Mouse (Mus musculus) ovary, adult 18-20 months (tissue): Measurements from ENCODE around the gene Cntrl.

Source experiments
- DNase-seq: peaks from one replicate; pipeline ENCODE4 v3.0.0; 2022; ENCODE audit warnings: low spot score, mixed read lengths

The Cntrl gene

DNA sequence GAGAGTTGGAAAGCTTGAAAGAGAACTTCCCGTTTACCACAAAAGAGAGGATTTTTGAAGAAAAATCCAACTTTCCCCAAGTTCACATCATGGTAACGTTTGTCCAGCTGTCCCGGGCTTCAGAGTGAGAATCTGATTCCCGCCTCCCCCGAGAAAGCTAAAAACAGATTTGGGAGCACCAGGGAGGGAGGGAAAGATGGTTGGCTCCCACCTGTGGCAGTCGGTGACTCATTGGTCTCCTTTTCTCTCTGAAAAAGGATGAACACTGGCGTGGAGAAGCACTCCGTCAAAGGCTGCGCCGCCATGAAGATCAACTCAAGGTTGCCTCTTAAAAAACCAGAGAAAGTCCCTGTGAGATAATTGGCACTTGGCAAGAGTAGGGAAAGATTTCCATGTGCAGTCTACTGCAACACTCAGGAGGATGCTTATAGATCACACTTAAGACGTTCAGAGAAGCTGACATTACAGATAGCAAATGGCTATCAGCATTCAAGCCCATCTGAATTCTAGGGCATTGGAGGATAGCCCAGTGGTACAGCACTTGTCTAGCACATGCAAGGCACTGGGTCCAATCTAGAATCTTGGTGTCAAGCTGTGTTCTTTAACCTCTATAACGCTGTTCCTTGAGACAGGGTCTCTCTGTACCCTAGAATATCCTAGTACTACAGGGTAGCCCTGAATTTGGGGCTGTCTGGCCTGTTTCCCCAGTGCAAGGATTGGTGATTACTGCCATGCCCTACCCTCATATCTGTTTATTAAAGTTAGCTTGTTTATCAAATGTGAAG, 66.2 kb downstream of the Cntrl start:
- DNase-seq, result no peak

DNA sequence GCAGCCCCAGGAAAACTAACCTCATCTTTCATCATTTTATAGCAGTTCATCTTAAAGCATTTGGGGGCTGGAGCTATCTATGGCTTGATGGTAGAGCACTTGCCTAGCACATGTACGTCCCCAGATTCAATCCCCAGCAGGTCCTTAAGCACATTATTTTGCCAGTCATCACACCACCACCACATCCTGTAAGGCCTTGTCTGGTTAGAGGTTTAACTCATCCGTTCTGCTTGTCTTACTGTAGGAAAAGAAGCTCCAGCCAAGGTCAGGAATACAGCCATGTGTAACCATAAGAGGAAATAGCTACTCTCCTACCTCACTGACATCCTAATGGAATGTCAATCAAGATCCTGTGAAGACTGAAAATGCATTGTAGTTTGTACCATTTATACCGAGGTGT, 68.9 kb downstream of the Cntrl start:
- DNase-seq, result no peak

DNA sequence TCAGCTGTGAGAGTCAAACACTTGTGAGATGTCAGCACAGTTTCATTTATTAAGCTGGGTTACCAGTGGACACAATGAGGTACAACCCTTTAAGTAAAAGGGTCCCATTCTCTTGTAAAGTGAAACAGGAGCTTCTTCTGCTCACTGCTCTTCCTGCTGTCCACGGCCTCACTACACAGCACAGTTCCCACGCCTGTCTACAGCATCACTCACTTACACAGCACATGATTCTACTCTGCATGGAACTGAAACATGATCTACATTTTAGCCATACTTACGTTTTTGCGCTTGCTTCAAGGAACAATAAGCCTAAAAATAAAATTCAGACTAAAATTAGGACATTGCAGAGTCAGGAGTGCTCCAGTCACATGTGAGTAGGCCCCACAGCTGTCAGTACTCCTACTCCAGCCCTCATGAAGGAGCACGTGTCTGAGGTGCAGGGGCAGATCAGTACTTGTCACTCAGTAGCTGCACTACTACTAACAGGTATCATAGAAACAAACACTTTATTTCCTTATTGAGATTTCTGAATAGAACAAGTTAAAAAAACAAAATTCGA, 73.9 kb downstream of the Cntrl start:
- no peak for DNase-seq

DNA sequence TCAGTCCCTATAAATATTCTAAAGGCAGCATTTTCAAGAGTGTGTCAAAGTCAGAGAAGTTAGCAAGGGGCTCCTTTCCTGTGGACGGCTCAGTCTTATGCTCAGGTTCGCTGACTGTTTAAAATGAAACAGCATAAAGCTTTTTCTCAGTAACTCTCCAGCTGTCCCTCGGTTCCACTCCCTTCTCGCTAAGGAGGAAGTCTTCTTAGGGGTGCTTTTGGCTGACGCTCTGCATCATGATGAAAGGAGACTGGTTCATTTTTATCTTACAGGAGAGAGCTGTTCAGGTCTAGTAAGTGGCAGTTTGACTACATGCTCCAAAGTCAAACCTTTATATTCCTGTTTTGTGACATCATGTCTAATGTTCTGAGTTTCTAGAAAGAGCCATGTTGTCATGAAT, 79.6 kb downstream of the Cntrl start:
- no peak for DNase-seq

DNA sequence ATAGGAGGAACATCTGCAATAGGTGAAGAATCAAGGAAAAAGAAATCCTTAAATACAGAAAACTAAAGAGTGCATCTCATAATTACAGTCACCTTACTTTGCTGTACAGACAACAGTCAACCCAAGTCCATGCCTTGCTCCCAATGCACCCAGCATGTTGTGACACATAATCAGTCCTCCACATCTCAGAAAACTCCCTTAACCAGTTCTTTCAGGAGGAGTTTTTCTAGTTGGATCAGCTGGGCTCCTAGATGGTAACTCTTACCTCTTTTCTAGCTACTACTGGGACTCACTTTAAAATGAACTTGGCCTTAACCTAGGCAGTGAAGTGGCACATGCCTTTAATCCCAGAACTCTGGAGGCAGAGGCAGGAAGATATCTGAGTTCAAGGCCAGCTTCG, 84.7 kb downstream of the Cntrl start:
- no peak for DNase-seq

DNA sequence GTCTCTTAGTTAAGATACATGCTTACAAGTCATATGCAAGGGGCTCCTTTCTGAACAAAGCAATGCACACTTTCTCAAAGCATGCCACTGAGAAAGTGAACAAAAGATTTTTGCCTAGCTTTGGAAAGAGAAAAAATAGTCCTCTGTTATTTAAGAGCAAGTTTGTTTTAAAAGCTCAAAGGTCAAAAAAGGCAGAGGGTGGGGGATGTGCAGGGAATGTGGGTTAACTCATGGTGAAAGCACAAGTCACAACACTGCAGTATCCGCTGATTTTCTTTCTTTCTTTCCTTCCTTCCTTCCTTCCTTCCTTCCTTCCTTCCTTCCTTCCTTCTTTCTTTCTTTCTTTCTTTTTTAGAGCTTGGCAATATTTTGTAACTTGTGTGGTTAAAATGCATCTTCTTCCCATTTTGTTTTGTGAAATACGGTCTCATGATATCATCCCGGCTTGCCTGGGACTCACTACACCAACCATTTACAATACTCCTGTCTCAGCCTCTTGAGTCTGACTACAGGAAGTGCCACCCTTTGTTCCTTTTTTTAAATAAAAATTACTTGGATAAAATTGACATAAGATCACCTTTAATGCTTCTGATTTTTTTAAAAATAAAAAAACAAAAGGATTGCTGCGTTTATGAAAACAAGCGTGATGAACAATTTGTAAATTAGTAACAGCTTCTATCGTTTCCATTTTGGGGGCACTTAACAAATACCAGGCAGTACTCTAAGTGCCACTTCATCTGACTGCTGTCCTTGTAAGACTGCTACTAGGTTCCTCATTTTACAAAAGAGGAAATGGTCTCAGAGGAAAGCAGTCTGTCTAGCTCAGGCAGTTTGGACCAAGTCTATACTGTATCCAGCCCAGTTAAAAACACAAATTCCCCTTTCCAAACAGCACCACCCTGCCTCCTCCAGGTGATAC, 86.6 kb downstream of the Cntrl start:
- no peak for DNase-seq

DNA sequence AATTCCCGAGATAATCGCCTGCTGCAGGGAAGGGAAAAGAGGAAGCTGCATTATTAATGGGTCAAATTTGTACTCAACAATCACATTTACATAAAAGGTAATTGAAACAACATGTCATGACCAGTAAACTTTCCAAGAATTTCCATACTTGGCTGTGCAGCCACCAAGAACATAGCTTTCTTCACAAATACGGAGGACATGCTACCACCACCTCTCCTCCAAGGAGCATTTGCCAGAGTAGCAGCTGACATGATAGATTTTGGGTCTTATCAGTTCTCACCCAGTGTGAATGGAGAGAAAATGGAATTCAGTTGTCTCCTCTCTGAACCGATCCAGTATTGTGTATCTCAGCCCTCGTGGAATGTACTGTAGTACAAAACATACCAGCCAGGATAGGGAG, 90.2 kb downstream of the Cntrl start:
- no peak for DNase-seq

DNA sequence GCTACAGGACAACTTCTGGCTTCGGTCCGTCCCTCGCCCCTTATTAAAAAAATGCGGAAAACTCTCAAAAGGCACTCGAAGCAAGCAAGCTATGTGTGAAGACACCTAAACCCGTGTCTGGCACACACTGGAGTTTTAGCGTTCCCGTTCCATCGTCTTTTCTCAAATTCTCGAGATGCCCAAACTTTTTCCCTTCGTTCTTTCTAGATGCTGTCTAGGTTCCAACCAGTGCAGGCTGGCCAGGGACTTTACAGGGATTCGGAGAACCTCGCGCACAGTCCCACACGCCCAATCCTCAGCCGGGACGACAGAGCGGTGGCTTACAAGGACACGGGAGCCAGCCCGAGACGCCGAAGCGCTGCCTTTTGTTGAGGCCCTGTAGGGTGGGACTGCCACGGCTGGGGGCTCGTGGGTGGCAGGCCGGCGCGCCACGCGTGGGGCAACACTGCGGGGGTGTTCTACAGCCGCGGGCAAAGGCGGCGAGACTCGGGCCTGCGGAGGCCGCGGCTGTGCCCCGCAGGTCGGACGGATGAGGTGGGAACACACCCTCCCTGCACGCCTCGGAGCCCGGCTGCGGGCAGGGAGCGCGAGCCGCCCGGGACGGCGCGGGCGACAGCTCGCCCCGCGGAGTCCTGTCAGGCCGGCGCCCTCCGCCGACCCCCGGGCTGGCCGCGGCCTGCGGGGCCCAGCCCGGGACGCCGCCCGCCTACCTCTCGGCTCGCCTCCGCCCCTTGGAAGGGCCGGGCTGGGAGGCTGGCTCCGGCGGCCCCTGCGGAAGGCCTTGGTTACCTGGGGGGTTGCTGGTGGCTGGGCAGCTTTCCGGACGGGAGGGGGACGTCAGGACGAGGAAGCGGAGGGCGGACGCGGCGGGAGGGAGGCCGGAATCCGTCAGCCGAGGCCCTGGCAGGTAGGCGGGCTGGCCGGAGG, 90.9 kb downstream of the Cntrl start:
- peak; percentile 19 for DNase-seq

DNA sequence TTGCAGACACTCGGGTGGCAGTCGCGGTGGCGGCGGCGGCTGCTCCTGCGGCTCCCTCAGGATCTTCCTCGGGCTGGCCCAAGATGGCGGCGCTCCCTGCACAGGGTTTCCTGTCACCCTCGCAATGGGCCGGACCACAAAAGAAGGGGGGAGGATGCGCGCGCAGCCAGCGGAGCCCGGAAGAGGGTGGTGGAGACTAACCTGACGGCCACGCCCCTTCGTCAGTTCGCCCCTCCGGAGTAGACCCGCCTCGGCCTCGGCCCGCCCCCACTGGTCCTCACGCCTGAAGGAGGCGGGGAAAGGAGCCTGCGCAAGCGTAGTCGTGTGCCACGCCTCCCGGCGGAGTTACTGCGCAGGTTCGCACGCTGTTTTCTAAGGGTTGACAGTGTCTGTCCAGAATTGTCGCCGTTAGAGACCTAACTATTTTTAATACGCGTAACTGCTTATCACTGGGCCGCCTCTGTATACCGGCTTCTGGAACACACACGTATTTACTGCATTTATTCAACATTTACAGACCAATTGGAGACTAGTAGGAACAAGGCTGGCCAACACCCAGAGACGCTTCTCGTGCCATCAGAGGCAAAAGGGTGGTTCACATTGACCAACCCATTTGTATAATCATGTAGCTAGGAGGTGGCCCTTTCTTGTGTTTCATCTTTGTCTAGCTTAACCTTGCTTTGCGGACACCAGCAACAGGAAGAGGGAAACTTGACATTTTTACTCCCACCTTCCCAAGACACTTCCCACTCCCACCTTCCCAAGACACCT, 91.8 kb downstream of the Cntrl start, which contains the start of gene Rab14:
TSS of gene Rab14 (minus strand) at position 223 of the 771 bp plus-strand sequence.
- DNase-seq, result peak; percentile 99

DNA sequence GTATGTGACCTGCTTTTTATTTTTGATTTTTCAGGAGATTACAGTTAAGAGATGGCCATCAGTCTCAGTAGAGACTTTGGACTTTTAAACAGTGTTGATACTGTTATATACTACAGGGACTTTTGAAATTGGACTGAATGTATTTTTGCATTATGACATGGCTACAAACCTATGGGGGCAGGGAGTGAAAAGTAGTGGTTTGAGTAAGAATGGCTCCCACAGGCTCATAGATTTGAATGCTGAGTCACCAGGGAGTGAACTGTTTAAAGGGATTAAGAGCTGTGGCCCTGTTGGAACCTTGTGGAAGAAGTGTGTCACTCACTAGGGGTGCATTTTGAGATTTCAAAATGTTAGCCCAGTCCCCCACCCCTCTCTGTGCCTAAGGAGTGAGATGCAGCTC, 94.4 kb downstream of the Cntrl start:
- no peak for DNase-seq

DNA sequence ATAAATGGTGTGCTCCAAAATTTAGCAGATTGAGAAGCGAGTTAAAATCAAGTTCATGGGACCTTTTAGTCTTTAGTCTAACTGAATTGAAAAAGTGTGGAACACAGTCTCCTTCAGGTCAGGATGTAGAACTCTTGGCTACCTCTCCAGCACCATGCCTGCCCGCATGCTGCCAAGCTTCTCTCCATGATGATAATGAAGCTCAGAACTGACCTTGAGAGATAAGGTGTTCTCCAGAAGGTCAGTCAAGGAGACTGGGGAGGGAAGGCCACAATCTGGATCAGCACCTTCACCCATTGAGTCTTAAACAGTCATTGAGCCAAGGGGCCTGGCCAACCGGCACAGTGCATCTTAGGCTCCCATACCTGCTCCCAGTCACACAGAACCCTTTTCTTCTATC, 97.5 kb downstream of the Cntrl start:
- DNase-seq, result no peak

DNA sequence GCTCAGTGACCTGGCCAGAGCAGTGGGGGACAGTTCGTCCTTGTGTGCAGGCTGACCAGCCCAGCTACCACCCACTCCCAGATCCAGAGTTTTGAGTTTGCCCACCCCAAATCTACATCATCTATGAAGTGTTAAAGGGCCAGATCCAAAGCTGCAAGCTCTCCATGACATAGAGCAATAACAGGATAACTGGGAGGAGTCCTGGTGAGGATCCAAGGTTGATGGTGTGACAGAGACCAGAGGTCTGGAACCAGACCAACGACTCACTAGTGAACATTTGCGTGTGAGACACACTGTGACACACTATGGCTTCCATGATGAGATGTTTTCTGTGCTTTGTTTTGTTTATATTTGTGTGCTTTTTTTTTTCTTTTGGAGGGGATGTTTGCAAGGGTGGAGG, 98.8 kb downstream of the Cntrl start:
- no peak for DNase-seq

DNA sequence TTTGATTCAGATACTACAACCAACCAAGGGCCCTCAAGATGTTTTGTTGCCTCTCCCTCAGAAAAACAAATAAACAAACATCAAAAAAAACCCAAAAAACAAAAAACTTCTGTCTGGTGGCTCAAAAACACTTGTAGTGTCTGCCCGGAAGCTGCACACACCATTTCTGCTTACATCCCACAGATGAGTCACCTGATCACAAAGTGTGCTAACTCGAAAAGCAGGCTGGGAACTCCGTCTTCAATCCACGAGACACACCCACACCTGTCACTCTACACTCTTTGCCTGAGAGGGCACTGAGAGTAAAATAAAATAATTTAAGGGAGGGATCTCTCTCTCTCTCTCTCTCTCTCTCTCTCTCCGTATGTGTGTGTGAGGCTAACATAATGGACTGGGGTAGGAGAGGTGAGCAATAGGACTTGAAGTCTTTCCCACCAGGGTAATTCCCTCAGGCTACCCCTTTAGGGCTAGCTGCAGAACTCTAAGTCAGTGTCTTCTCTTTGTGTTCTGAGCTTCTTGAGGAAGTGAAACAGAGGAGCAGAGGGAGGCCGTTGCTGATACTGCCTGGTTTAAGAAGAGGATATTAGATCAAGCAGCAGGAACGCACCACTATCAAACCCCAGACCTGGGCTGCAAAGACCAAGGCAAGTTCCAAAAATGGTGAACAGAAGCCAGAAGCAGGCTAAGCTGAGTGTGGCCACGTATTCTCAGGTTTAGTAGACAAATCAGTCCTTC, 99.8 kb downstream of the Cntrl start:
- no peak for DNase-seq

DNA sequence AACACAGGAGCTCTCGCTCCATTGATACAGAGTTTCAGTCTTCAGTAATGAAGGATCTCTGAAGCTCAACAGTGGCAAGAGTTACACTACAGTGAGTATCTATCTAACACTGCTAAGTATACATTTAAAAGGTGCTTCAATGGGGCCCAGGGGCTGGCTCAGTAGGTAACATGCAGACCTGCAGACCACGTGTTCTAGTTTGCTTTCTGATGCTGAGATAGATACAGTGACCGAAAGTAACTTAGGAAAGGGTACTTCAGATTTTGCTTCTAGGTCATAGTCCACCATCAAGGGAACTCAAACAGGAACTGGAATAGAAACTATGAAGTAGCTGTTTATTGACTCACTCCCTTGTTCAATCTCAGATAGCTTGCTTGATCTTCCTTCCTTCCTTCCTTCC, 102.4 kb downstream of the Cntrl start:
- no peak for DNase-seq

DNA sequence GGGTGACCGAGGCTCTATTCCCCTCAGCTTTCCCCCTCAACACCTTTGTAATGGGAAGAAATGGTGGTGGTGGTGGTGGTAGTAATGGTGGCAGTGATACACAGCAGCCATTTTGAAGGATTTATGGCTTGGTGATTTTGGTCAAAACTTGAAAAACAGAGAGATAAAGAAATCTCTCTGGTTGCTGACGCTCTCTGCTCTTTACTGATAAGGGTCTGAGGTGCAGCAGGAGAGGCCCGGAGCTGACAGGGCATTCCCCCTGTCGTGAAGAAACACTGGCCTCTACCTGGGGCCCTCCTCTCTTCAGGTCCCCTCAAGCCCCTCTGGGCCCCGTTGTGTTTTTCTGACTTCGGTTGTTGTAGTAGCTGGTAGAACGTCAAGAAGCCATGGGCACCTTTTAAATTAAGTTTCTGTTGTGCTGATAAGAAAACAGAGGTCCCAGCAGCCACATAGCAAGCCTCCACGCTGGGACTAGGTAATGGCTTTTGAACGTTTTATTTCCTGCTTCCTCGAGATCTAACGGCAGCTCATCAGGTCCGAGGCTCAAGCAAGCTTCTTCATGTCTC, 104.1 kb downstream of the Cntrl start:
- DNase-seq, result no peak

DNA sequence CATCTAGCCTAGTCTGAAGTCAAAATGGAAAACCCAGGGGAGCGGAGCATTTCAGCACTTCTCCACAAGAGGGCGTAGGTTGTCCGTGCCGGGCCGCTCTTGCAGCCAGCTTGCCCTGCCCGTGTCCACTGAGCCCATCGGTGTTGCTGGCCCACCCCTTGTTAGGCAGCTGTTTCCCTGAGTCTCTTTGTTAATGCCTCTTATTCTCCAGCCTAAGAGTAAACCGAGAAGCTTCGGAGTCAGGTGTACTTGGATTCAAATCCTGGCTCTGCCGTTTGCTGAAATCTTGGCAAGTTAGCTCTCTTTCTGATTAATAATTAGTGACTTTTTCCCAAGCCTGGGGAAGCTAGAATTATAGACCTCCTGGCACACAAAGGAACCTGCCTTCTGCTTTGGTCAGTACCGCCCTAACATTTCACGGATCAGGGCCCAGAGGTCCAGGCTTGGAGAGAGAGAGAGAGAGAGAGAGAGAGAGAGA, 105.6 kb downstream of the Cntrl start:
- DNase-seq, result peak; percentile 69

DNA sequence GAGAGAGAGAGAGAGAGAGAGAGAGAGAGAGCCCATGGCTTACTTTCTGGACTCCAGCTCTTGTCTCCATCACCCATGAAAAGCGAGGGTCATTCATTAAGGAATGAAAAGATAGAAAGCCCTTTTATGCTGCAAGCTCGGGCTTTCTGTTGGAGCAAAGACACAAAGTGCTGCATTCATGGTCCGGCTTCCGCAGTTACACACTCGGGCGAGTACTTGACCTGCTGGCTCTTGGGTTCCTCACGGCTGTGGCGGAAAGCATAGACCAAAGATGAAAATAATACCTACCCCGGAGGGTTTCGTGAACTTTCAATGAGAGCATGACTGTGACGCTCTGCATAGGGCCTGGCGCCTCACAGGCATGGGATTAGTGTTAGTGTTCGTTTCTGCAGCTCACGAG, 106.1 kb downstream of the Cntrl start:
- DNase-seq, result no peak

DNA sequence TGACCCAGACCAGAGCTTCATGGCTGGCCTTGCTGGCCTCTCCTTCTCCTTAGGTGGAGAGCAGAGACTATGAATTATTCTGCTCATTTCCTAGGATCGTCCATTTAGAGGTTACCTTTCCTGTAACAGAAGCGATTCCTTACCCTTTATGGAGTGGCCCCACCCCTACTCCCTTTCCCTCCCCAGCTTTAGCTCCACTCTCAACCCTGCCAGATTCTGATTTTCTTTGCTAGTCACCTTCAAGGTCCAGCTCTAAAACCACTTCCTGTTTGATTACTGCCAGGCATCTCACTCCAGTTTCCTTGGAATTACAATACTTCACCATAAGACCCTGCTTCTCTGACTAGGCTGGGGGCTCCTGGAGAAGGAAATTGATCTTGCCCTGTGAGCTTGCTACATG, 107.4 kb downstream of the Cntrl start:
- no peak for DNase-seq

DNA sequence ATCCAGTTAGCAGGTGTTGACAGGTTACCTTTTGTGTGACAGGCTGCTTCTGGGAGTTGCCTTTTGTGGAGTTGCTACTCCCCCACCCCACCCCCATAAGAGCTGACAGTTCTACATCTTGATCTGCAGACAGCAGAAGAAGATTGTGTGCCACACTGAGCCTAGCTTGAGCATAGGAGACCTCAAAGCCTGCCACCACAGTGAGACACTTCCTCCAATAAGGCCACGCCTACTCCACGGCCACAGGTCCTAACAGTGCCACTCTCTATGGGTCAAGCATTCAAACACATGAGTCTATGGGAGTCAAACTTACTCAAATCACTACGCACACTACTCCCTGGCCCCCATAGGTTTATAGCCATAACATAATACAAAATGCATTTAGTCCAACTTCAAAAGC, 109.4 kb downstream of the Cntrl start:
- DNase-seq, result no peak
